Comparison of ENCODE assay signal across 15 mouse cellular contexts in genomic region chr9:34349997-34350396, GRCm38 (mm10).
DNase-seq lines count a peak whose midpoint lies in the region; ATAC-seq lines count a peak whose summit lies in the region.
"Had no signal": no experiment of that assay in that cellular context is flagged by ENCODE, and none has a peak within 500 bp of the region (broad histone marks: within the 10 kb centered on the region; RNA-seq: fewer than 3 reads in every experiment).

No protein-coding gene starts in this region.

- DNase-seq in kidney, adult 11 months = peak; percentile 9
- no peak for DNase-seq in kidney, postnatal 10 days
- peak; percentile 85 for DNase-seq in 3T3-L1 (ENCODE audit: low read depth, low spot score)
- peak; percentile 60 to 77 for DNase-seq in lung, adult 18-20 months
- DNase-seq in lung, postnatal 14 days = peak; percentile 30
- DNase-seq in thymus, postnatal 14 days = no peak
- DNase-seq in heart, postnatal 14 days = no peak
- DNase-seq: adrenal gland, postnatal 10 days; cerebellum, adult 11 months; cerebellum, postnatal 25 days; embryo, embryonic 11 days; liver, embryonic 13.5 days; thymus, postnatal 36 days had no signal

- intact Hi-C loops in heart, postnatal 14 days (cut with DNase I) = no loop called here

- ATAC-seq in CD4-positive, CD25-positive, alpha-beta regulatory T cell, adult 4 months = no peak
- ATAC-seq: intestine, embryonic 16.5 days had no signal

Comparison
In these comparisons a context has a peak if more than half of its experiments do, and no peak if none do; other contexts are left out.
1. DNase-seq: peak in kidney, adult 11 months (single experiment), 3T3-L1 (single experiment), lung, adult 18-20 months (2 of 2) and lung, postnatal 14 days (single experiment); none in kidney, postnatal 10 days (single experiment), thymus, postnatal 14 days (single experiment) and heart, postnatal 14 days (0 of 2).